Mouse (Mus musculus): ENCODE results near the gene Synm. TPM values are rescaled to one million over a fixed set of nuclear protein-coding genes. Genes with fewer than 3 reads are reported as not detected.

Gene Synm
- polyA plus RNA-seq, 1 experiment: 8.5 TPM

GRCm38 (mm10) chr7:67740382-67740781, 19.2 kb downstream of the Synm start:
- Histone ChIP-seq H3K4me3 (ENCODE audit: control insufficient read depth, insufficient read depth, low read length) (no peak overlapping the region), H3K27me3 (ENCODE audit: control insufficient read depth, insufficient read depth, low read length) (no peaks in the 10 kb centered on the region), H3K36me3 (ENCODE audit: control insufficient read depth, insufficient read depth, low read length) (no peaks in the 10 kb centered on the region), H3K4me1 (replicated peaks; ENCODE audit: control insufficient read depth, insufficient read depth, low read length) (no peaks in the 10 kb centered on the region), H3K27ac (ENCODE audit: control insufficient read depth, insufficient read depth, low read length) (no peak overlapping the region; the same call in 1 of the 2 replicates)
- TF ChIP-seq CTCF (IDR thresholded peaks at IDR 0.05; ENCODE audit: borderline replicate concordance, control insufficient read depth, extremely low read depth, insufficient read depth, low read length, poor library complexity) (no peak), POLR2A (IDR thresholded peaks at IDR 0.05; ENCODE audit: control insufficient read depth, extremely low read depth, insufficient read depth, low read length, poor library complexity) (no peak)
- 90% methylated on average over 4 of the region's 4 CpGs for WGBS
- no peak for DNase-seq

GRCm38 (mm10) chr7:67732276-67732675, 27.3 kb downstream of the Synm start:
- H3K4me1 ChIP-seq (replicated peaks; ENCODE audit: control insufficient read depth, insufficient read depth, low read length): no peaks in the 10 kb centered on the region
- H3K27me3 ChIP-seq (ENCODE audit: control insufficient read depth, insufficient read depth, low read length): no peaks in the 10 kb centered on the region
- H3K27ac ChIP-seq (ENCODE audit: control insufficient read depth, insufficient read depth, low read length): no peak overlapping the region
- 85% methylated on average over 4 of the region's 4 CpGs for WGBS
- no peak for DNase-seq
- no peaks in the 10 kb centered on the region for H3K36me3 ChIP-seq (ENCODE audit: control insufficient read depth, insufficient read depth, low read length)
- H3K4me3 ChIP-seq (ENCODE audit: control insufficient read depth, insufficient read depth, low read length): no peak overlapping the region
- no peak for TF ChIP-seq POLR2A (IDR thresholded peaks at IDR 0.05; ENCODE audit: control insufficient read depth, extremely low read depth, insufficient read depth, low read length, poor library complexity)
- no peak for TF ChIP-seq CTCF (IDR thresholded peaks at IDR 0.05; ENCODE audit: borderline replicate concordance, control insufficient read depth, extremely low read depth, insufficient read depth, low read length, poor library complexity)

GRCm38 (mm10) chr7:67730431-67731110, 29.0 kb downstream of the Synm start:
- TF ChIP-seq POLR2A (IDR thresholded peaks at IDR 0.05; ENCODE audit: control insufficient read depth, extremely low read depth, insufficient read depth, low read length, poor library complexity) (no peak), CTCF (IDR thresholded peaks at IDR 0.05; ENCODE audit: borderline replicate concordance, control insufficient read depth, extremely low read depth, insufficient read depth, low read length, poor library complexity) (no peak)
- 70% methylated on average over 5 of the region's 5 CpGs for WGBS
- no peak overlapping the region for H3K27ac ChIP-seq (ENCODE audit: control insufficient read depth, insufficient read depth, low read length)

GRCm38 (mm10) chr7:67728809-67729208, 30.7 kb downstream of the Synm start:
- WGBS: 98% methylated on average over 4 of the region's 4 CpGs

More at GRCm38 (mm10) chr7:67730431-67731110, 29.0 kb downstream of the Synm start:
- DNase-seq: no peak
- Histone ChIP-seq H3K27me3 (ENCODE audit: control insufficient read depth, insufficient read depth, low read length) (no peaks in the 10 kb centered on the region), H3K36me3 (ENCODE audit: control insufficient read depth, insufficient read depth, low read length) (no peaks in the 10 kb centered on the region), H3K4me3 (ENCODE audit: control insufficient read depth, insufficient read depth, low read length) (no peak overlapping the region), H3K4me1 (replicated peaks; ENCODE audit: control insufficient read depth, insufficient read depth, low read length) (no peaks in the 10 kb centered on the region)

GRCm38 (mm10) chr7:67728203-67728602, 31.3 kb downstream of the Synm start:
- Histone ChIP-seq H3K27ac (ENCODE audit: control insufficient read depth, insufficient read depth, low read length) (no peak overlapping the region), H3K4me1 (replicated peaks; ENCODE audit: control insufficient read depth, insufficient read depth, low read length) (no peaks in the 10 kb centered on the region), H3K27me3 (ENCODE audit: control insufficient read depth, insufficient read depth, low read length) (no peaks in the 10 kb centered on the region), H3K36me3 (ENCODE audit: control insufficient read depth, insufficient read depth, low read length) (no peaks in the 10 kb centered on the region), H3K4me3 (ENCODE audit: control insufficient read depth, insufficient read depth, low read length) (no peak overlapping the region)
- no peak for TF ChIP-seq POLR2A (IDR thresholded peaks at IDR 0.05; ENCODE audit: control insufficient read depth, extremely low read depth, insufficient read depth, low read length, poor library complexity)
- TF ChIP-seq CTCF (IDR thresholded peaks at IDR 0.05; ENCODE audit: borderline replicate concordance, control insufficient read depth, extremely low read depth, insufficient read depth, low read length, poor library complexity): no peak
- no peak for DNase-seq
- 93% methylated on average over 4 of the region's 4 CpGs for WGBS

More at GRCm38 (mm10) chr7:67728809-67729208, 30.7 kb downstream of the Synm start:
- no peak for TF ChIP-seq CTCF (IDR thresholded peaks at IDR 0.05; ENCODE audit: borderline replicate concordance, control insufficient read depth, extremely low read depth, insufficient read depth, low read length, poor library complexity)
- TF ChIP-seq POLR2A (IDR thresholded peaks at IDR 0.05; ENCODE audit: control insufficient read depth, extremely low read depth, insufficient read depth, low read length, poor library complexity): no peak
- DNase-seq: no peak
- Histone ChIP-seq H3K4me1 (replicated peaks; ENCODE audit: control insufficient read depth, insufficient read depth, low read length) (no peaks in the 10 kb centered on the region), H3K27me3 (ENCODE audit: control insufficient read depth, insufficient read depth, low read length) (no peaks in the 10 kb centered on the region), H3K36me3 (ENCODE audit: control insufficient read depth, insufficient read depth, low read length) (no peaks in the 10 kb centered on the region), H3K27ac (ENCODE audit: control insufficient read depth, insufficient read depth, low read length) (no peak overlapping the region), H3K4me3 (ENCODE audit: control insufficient read depth, insufficient read depth, low read length) (no peak overlapping the region)

- Histone ChIP-seq H3K4me3 (ENCODE audit: control insufficient read depth, insufficient read depth, low read length) (no peak overlapping the region), H3K36me3 (ENCODE audit: control insufficient read depth, insufficient read depth, low read length) (no peaks in the 10 kb centered on the region), H3K27ac (ENCODE audit: control insufficient read depth, insufficient read depth, low read length) (no peak overlapping the region), H3K27me3 (ENCODE audit: control insufficient read depth, insufficient read depth, low read length) (no peaks in the 10 kb centered on the region), H3K4me1 (replicated peaks; ENCODE audit: control insufficient read depth, insufficient read depth, low read length) (no peaks in the 10 kb centered on the region)
- DNase-seq: no peak
- WGBS: 92% methylated on average over 9 of the region's 9 CpGs
- TF ChIP-seq CTCF (IDR thresholded peaks at IDR 0.05; ENCODE audit: borderline replicate concordance, control insufficient read depth, extremely low read depth, insufficient read depth, low read length, poor library complexity) (no peak), POLR2A (IDR thresholded peaks at IDR 0.05; ENCODE audit: control insufficient read depth, extremely low read depth, insufficient read depth, low read length, poor library complexity) (no peak)
Observed at GRCm38 (mm10) chr7:67725016-67725415, 34.5 kb downstream of the Synm start.
